Mouse (Mus musculus) intestine, postnatal 0 days (tissue): ENCODE measurements around the gene Tmub2. TPM values are rescaled to one million over a fixed set of nuclear protein-coding genes. Genes with fewer than 3 reads are reported as not detected.

Experiments
- ATAC-seq: fragments of 200-750 bp; cut with Nextera tagmentation; 2 replicates; pipeline ENCODE4 v1.8.0; 2017; ENCODE audit warnings: mild to moderate bottlenecking, moderate TSS enrichment, moderate library complexity
- H3K27ac ChIP-seq: fragments of 300-500 bp; sonication (generic); 2 replicates; pipeline ENCODE4 v1.5.1; 2014; ENCODE audit warnings: mild to moderate bottlenecking, low read depth, low read length, moderate library complexity
- H3K27me3 ChIP-seq: fragments of 300-500 bp; sonication (generic); replicated peaks from 2 replicates; pipeline ENCODE4 v1.6.1; 2014; ENCODE audit warnings: low read length, mixed read lengths; ENCODE audit not compliant: control insufficient read depth, insufficient read depth
- H3K36me3 ChIP-seq: fragments of 300-500 bp; sonication (generic); 2 replicates; pipeline ENCODE4 v1.6.1; 2014; ENCODE audit warnings: mild to moderate bottlenecking, moderate library complexity; ENCODE audit not compliant: control insufficient read depth, insufficient read depth
- H3K4me1 ChIP-seq: fragments of 300-500 bp; sonication (generic); replicated peaks from 2 replicates; pipeline ENCODE4 v1.6.1; 2014; ENCODE audit warnings: antibody characterized with exemption, low read length, mixed read lengths; ENCODE audit not compliant: control insufficient read depth, insufficient read depth
- H3K4me2 ChIP-seq: fragments of 300-500 bp; sonication (generic); replicated peaks from 2 replicates; pipeline ENCODE4 v1.6.1; 2014; ENCODE audit warnings: low read depth, mild to moderate bottlenecking, moderate library complexity
- H3K4me3 ChIP-seq: fragments of 300-500 bp; sonication (generic); 2 replicates; pipeline ENCODE4 v1.5.1; 2014; ENCODE audit warnings: low read depth, low read length
- H3K9ac ChIP-seq: fragments of 300-500 bp; sonication (generic); 2 replicates; pipeline ENCODE4 v1.6.1; 2014; ENCODE audit warnings: mild to moderate bottlenecking, low read depth, low read length
- H3K9me3 ChIP-seq: fragments of 300-500 bp; sonication (generic); 2 replicates; pipeline ENCODE4 v1.6.1; 2016; ENCODE audit warnings: mixed run types; ENCODE audit not compliant: control insufficient read depth
- CTCF ChIP-seq: sonication (generic); IDR thresholded peaks from 2 replicates; pipeline ENCODE4 v1.5.1; 2016; ENCODE audit warnings: low read depth, mild to moderate bottlenecking, control low read depth, antibody characterized with exemption, moderate library complexity
- WGBS: fragments of 180-500 bp; shearing (Covaris S2); extraction: QIAGEN DNeasy Blood & Tissue Kit; methylation state at CpG from one replicate; pipeline ENCODE4 v1.1.7; 2014; 5-methylcytosine and 5-hydroxymethylcytosine counted together
- polyA plus RNA-seq: library from polyadenylated mRNA; unstranded; fragments of >200 nt; fragmentation: Nextera tagmentation; extraction: Ambion mirVana; gene quantifications from 2 replicates; pipeline ENCODE4 v1.2.1, GENCODE M21; 2015

The Tmub2 gene
- polyA plus RNA-seq, 1 experiment from 2014 or later: 43.3 TPM

GRCm38 (mm10) chr11:102258095-102258494, 26.6 kb upstream of the Tmub2 start:
- Histone ChIP-seq H3K9ac (no peak overlapping the region), H3K4me3 (no peak overlapping the region), H3K27ac (no peak overlapping the region), H3K27me3 (no peaks in the 10 kb centered on the region), H3K4me2 (no peak overlapping the region), H3K9me3 (no peaks in the 10 kb centered on the region), H3K36me3 (peaks cover 22% of the 10 kb centered on the region), H3K4me1 (no peaks in the 10 kb centered on the region)
- WGBS: 79% methylated on average over 6 of the region's 6 CpGs
- no peak for ATAC-seq
- no peak for TF ChIP-seq CTCF

GRCm38 (mm10) chr11:102258521-102258920, 26.2 kb upstream of the Tmub2 start:
- ATAC-seq: no peak
- peaks cover 22% of the 10 kb centered on the region for H3K36me3 ChIP-seq
- no peak overlapping the region for H3K4me2 ChIP-seq
- no peak overlapping the region for H3K27ac ChIP-seq
- H3K9me3 ChIP-seq: no peaks in the 10 kb centered on the region
- no peak overlapping the region for H3K4me3 ChIP-seq
- peak; percentile 43 for TF ChIP-seq CTCF
- 93% methylated on average over 3 of the region's 3 CpGs for WGBS
- H3K27me3 ChIP-seq: no peaks in the 10 kb centered on the region
- H3K4me1 ChIP-seq: no peaks in the 10 kb centered on the region
- H3K9ac ChIP-seq: no peak overlapping the region

- 93% methylated on average over 7 of the region's 7 CpGs for WGBS
- Histone ChIP-seq H3K9me3 (no peaks in the 10 kb centered on the region), H3K27me3 (no peaks in the 10 kb centered on the region), H3K4me1 (no peaks in the 10 kb centered on the region), H3K36me3 (peaks cover 10% of the 10 kb centered on the region), H3K4me3 (no peak overlapping the region), H3K4me2 (no peak overlapping the region), H3K27ac (no peak overlapping the region), H3K9ac (no peak overlapping the region)
- no peak for ATAC-seq
- no peak for TF ChIP-seq CTCF
Observed at GRCm38 (mm10) chr11:102263211-102263610, 21.5 kb upstream of the Tmub2 start.

- TF ChIP-seq CTCF: no peak
- Histone ChIP-seq H3K36me3 (no peaks in the 10 kb centered on the region; the same call in 1 of the 2 replicates), H3K27me3 (no peaks in the 10 kb centered on the region), H3K27ac (no peak overlapping the region), H3K4me3 (no peak overlapping the region), H3K9ac (no peak overlapping the region), H3K9me3 (no peaks in the 10 kb centered on the region), H3K4me1 (no peaks in the 10 kb centered on the region), H3K4me2 (no peak overlapping the region)
- no peak for ATAC-seq
- 66% methylated on average over 14 of the region's 14 CpGs for WGBS
Observed at GRCm38 (mm10) chr11:102265816-102266215, 18.9 kb upstream of the Tmub2 start.

GRCm38 (mm10) chr11:102266631-102267355, 17.9 kb upstream of the Tmub2 start:
- Histone ChIP-seq H3K4me3 (no peak overlapping the region), H3K4me2 (no peak overlapping the region), H3K36me3 (no peaks in the 10 kb centered on the region; the same call in 1 of the 2 replicates), H3K27me3 (no peaks in the 10 kb centered on the region), H3K9me3 (no peaks in the 10 kb centered on the region), H3K4me1 (no peaks in the 10 kb centered on the region), H3K27ac (no peak overlapping the region), H3K9ac (no peak overlapping the region)
- WGBS: 86% methylated on average over 8 of the region's 8 CpGs
- no peak for TF ChIP-seq CTCF
- no peak for ATAC-seq

GRCm38 (mm10) chr11:102267480-102267879, 17.3 kb upstream of the Tmub2 start:
- Histone ChIP-seq H3K4me3 (no peak overlapping the region), H3K9ac (no peak overlapping the region), H3K27me3 (no peaks in the 10 kb centered on the region), H3K4me1 (no peaks in the 10 kb centered on the region), H3K36me3 (no peaks in the 10 kb centered on the region), H3K27ac (no peak overlapping the region), H3K9me3 (no peaks in the 10 kb centered on the region), H3K4me2 (no peak overlapping the region)
- peak; percentile 36; the same call in 1 of the 2 replicates for ATAC-seq
- WGBS: 5% methylated on average over 11 of the region's 11 CpGs
- TF ChIP-seq CTCF: peak; percentile 85
